Mouse (Mus musculus) T-helper 17 cell (primary cell): Measurements from ENCODE around the gene Prdm15.

Experiments used
- in situ Hi-C, 2 experiments: fragments of 300-600 bp; cut with MboI, MseI; formaldehyde crosslinking; loops; 1 replicate in 1 of 2; 2 replicates in 1 of 2; pipeline ENCODE4 v1.15.1; 2025; ENCODE audit warnings: high pct_unique_total_duplicates in 2 of 2

Gene Prdm15

DNA sequence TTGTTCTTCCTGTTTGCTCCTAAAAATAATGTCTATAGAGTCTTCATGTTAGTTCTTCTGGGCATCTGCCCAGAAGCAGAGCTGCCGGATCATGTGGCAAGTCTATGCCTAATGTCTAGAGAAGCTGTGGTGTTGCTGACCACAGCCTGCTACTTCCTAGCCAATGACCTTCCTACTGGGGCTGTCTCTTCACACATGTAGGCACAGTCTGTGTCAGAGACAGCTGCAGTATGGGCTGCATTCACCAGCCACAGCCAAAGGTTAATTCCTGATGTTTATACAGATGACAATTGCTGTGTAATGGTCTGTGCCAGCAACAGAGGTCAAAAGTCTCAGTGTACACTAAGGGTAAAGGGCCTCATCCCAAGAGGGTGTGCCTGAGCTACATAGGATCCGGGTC, 95.2 kb downstream of the Prdm15 start:
- in situ Hi-C loops: no loop called here

DNA sequence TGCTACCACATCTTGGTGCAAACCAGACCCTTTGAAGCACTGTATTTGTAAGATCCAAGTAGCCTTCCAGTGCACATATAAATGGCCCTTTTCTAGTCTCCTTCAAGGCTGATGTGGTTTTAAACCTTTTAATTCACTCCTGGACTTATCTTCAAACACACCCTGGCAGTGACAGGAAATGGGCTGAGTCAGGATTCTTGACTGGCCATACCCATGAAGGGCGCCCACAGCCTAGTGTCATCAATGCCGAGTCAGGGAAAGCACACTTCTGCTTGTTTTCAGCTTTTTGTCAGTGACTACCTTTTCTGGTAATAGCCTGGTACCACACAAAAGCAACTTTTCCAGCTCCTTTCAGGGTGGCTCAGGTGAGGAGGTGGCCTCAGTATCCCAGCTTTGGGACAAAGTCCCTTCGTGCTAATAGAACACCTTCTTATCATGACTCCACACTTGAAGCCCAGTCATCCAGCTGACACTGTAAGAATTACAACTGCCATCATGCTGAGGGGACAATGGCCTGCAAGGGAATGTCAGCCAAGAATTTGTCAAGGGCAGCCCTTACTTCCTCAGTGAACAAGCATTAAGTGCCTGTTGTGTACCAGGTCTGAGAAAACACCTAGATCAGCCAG, 99.2 kb downstream of the Prdm15 start:
- in situ Hi-C loops: no loop called here

DNA sequence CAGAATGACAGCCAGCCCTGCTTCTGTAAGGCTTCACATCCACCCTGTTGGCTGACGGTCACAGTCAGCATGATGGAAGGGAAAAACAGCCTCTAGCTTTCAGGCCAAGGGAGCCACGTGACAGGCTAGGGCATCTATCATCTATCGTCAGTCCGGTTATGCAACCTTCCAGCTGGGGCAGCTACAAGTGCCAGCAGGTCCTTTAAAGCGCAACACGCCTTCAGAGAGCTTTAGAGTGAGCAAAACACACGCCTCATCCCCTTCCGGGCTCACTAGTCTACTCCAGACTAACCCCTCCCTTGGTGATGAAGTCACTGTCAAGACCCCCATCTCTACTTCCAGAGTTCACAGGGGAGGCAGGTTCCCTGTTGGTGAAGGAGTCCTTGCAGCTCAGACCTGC, 99.8 kb downstream of the Prdm15 start:
- in situ Hi-C loops: no loop called here

DNA sequence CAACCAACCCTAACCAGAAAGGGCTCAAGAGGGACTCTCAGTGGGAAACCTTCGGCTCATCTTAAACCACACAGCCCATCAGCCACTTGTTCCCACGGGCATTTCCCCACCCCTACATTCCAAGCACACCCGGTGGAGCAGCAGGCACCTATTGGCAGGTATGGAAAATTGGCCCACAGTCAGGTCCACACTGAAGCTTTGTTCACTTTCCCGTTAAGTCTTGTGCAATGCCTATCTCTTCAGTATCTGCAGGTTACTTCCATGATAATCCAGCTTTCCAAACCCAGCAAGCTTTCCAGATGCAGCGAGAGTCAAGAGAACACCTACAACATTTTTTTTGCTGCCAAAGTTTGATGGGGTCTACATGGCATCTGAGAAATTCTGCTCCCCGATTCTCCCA, 103.2 kb downstream of the Prdm15 start:
- in situ Hi-C loops: no loop called here
